Mouse (Mus musculus) cerebellum, adult 9-10 months (tissue): ENCODE measurements around the gene Zfp276.

Experiments used
- DNase-seq: peaks from one replicate; pipeline ENCODE4 v3.0.0; 2022

Zfp276 gene

GRCm38 (mm10) chr8:123292281-123292680 lies 38.3 kb downstream of the Zfp276 start:
- no peak for DNase-seq

GRCm38 (mm10) chr8:123292785-123293184 lies 38.8 kb downstream of the Zfp276 start:
- no peak for DNase-seq

DNA sequence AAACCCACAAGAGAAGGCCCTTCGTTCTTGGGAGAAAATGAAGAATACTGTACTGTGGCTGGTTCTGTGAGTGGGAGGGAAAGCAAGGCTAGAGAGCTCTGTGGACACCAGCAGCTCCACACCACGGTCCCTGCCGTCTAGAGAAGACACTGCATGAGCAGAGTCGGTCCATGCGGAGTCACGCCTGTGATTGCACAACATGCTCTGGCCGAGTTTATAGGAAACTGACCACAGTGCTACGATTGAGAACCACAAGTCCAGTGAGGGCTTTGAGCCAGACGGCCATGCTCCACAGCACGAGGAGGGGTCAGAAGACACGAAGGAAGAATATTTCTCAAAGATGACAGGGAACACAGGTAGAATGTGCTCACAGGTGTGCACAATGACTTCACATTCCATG lies 44.3 kb downstream of the Zfp276 start:
- DNase-seq, result no peak

DNA sequence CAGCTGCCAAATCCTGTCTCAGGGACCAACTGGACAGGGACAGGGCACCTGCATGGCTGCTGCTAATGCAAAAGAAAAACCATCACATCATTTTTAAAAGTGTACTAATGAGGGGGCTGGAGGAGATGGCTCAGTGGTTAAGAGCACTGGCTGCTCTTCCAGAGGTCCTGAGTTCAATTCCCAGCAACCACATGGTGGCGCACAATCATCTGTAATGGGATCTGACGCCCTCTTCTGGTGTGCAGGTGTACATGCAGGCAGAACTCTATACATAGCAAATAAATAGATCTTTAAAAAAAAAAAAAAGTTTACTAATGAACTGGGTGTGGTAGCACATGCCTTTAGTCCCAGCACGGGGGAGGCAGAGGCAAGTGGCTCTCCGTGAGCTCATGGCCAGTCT lies 54.7 kb downstream of the Zfp276 start:
- DNase-seq, result no peak

- no peak for DNase-seq
These were observed 63.9 kb downstream of the Zfp276 start for GRCm38 (mm10) chr8:123317781-123318466.

- peak; percentile 90 for DNase-seq
These were observed 64.5 kb downstream of the Zfp276 start, which contains the start of gene Fanca for GRCm38 (mm10) chr8:123318467-123318911. TSS of gene Fanca (minus strand) at chr8:123318576.
